Mouse (Mus musculus): ENCODE measurements around the gene Hba-x.

Hba-x gene

GRCm38 (mm10) chr11:32320507-32321195 is 44.5 kb downstream of the Hba-x start:
- in situ Hi-C loops (cut with MseI, MboI) = loop anchor here (5.0 to 10.0 kb wide), 2 partner anchors 33 to 136 kb away; partner anchors contain the start of gene Hbq1b (in 1 of the 2)

GRCm38 (mm10) chr11:32321196-32321565 is 45.0 kb downstream of the Hba-x start:
- in situ Hi-C loops (cut with MseI, MboI) = loop anchor here (5.0 to 10.0 kb wide), 2 partner anchors 34 to 136 kb away; partner anchors contain the start of gene Hbq1b (in 1 of the 2)

- in situ Hi-C loops (cut with MseI, MboI) = loop anchor here (5.0 to 10.0 kb wide), 2 partner anchors 37 to 140 kb away; partner anchors contain the start of gene Hbq1b (in 1 of the 2)
These were observed 48.4 kb downstream of the Hba-x start for GRCm38 (mm10) chr11:32324609-32325008.

Data from mouse trophoblast stem cell (cell line).